Mouse (Mus musculus) c-Kit-positive CD71-positive TER-119-positive erythroid progenitor cells, embryonic 14.5 days (primary cell): Measurements from ENCODE around the gene Tbc1d10a.
"Not testable (repeated sequence)": the region's sequence is repeated elsewhere in the genome, so short reads cannot be mapped to it uniquely, and the experiment has no call there.

Experiments used
- DNase-seq: peaks from one replicate; pipeline ENCODE4 v3.0.0-alpha.2; 2013; ENCODE audit warnings: low spot score

The Tbc1d10a gene

GRCm38 (mm10) chr11:4183511-4183910, 3.1 kb upstream of the Tbc1d10a start:
- no peak for DNase-seq

- DNase-seq, result no peak
These were observed 2.2 kb upstream of the Tbc1d10a start for GRCm38 (mm10) chr11:4184251-4184952.

GRCm38 (mm10) chr11:4185480-4185879, 1.1 kb upstream of the Tbc1d10a start:
- not testable (repeated sequence) for DNase-seq

GRCm38 (mm10) chr11:4187318-4187700, 720 bp downstream of the Tbc1d10a start:
- DNase-seq, result no peak

DNA sequence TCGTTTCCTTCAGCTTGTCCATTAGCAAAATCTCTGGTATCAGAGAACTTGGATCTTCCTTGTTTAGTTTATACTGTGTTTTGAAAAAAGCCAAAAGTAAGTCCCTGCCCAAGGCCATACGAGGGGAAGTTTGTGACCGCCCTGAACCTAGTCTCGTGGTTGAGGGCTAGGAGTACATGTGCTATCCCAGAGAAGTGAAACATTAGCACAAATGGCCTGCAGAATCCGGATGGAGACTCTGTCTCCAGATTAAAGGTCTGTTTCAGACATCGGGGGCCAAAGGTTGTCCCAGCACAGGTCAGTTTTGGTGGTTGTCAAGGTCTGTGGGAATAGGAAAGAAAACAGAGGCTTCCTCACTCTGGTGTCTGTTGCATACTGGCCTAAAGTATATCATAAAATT, 2.6 kb downstream of the Tbc1d10a start:
- DNase-seq, result no peak

DNA sequence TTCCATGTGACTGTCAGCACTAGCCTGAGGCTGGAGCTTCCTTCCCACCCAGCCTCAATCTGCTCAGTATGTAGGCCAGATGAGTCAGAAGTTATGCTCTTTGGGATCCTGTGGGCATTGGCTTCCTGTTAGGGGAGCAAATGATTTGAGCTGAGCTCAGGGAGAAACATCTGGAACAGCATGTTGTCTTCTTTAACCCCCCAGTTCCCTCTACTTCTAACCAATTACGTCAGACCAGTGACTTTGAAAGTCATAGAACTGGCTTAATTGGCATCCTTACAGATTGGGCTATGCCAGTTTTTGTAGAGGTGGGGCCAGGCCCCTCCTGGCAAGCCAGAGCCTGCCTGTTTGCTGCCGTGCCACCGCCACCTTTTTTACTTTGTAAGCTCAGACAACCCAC, 4.1 kb downstream of the Tbc1d10a start:
- DNase-seq, result no peak

DNA sequence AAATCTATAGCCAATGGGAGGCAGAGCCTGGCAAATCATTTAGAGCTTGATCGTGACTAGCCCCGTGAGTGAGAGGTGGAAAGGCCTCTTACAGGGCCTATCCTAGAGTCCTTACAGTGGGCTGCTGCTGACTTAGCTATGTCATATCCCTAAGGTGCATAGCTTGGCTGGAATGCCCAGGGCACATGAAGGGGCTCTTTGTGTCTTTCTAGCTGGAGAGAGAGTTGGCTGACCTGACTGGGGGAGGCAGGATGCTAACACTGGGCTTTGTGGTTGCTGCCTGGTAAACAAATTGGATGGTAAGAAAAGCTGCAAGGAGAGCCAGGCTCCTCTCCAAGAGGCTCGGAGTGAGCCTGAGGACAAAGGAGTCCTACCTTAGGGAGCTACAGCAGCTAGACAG, 6.2 kb downstream of the Tbc1d10a start:
- no peak for DNase-seq

- no peak for DNase-seq
These were observed 6.8 kb downstream of the Tbc1d10a start for GRCm38 (mm10) chr11:4193420-4193819.

GRCm38 (mm10) chr11:4195597-4196031, 9.0 kb downstream of the Tbc1d10a start:
- DNase-seq, result no peak

GRCm38 (mm10) chr11:4196636-4197035, 10.0 kb downstream of the Tbc1d10a start:
- no peak for DNase-seq

GRCm38 (mm10) chr11:4197691-4198090, 11.1 kb downstream of the Tbc1d10a start:
- DNase-seq, result no peak

DNA sequence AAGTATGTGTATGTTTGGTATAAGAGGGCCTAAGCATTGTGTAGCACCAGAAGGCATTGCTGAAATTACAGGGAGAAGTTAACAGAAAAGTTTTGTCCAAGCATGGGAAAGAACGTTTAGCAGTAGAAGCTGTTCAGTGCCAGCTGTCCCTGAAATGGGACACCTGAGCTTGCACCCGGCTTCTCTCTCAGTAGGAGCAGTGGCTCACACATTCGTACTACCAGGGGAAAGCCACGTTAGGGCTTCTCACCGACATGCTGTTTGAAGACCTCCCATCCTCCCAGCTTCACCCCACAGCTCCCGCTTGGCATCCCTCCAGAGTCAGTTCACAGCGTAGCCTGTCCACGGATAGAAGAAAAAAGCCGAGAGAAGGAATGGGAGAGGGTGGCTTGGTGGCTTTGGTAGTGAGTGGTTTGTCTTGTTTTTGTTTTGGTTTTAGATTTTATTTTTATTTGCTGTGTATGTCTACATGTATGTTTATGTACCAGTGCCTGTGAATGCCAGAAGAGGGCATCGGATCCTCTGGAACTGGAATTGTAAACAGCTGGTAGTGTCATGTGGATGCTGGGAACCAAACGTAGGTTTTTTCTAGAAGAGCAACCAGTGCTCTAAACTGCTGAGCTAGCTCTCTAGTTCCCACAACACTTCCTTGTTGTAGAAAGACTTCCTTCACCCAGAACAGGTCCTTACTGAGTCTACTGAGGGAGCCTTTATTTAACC, 15.6 kb downstream of the Tbc1d10a start:
- DNase-seq, result no peak

DNA sequence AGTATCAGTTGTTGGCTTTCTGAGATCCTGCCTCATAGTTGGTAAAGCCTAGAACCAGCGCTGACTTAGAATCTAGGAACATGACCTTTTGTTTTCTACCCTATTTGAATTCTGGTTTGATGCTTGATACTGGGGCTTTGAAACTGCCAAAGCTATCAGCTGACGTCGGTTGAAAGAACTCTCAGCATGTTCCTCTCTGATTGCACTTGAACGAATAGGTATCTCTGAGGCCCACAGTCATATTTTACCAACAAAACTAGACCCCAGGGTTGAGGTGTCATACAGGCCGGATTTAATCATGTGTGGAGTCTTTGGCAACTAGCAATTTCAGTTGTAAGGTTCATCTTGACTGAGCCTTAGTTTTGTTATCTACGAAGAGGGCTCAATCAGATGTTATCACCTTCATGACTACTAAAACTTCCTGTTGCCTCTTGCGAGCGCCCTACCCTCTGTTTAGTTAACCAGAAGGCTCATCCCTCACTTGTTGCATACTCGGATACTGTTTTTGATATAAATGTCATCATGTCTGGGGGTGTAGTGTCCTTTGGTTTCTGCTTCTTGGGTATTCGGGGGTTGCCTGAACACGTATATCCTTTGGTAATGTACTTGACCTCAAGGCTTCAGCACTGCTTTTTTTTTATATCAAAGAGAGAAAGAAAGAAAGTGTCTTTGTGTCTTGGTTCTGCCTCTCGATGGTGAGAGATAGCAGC, 16.6 kb downstream of the Tbc1d10a start:
- DNase-seq, result no peak

GRCm38 (mm10) chr11:4203705-4204074, 17.1 kb downstream of the Tbc1d10a start:
- DNase-seq, result no peak

- no peak for DNase-seq
These were observed 18.6 kb downstream of the Tbc1d10a start for GRCm38 (mm10) chr11:4205097-4205655.

- DNase-seq, result no peak
These were observed 19.4 kb downstream of the Tbc1d10a start for GRCm38 (mm10) chr11:4205951-4206350.

- no peak for DNase-seq
These were observed 20.0 kb downstream of the Tbc1d10a start for GRCm38 (mm10) chr11:4206563-4206962.

GRCm38 (mm10) chr11:4207655-4208054, 21.1 kb downstream of the Tbc1d10a start:
- DNase-seq, result no peak

- DNase-seq, result no peak
These were observed 23.0 kb downstream of the Tbc1d10a start for GRCm38 (mm10) chr11:4209556-4209955.

- DNase-seq, result no peak
These were observed 24.2 kb downstream of the Tbc1d10a start for GRCm38 (mm10) chr11:4210786-4211185.

GRCm38 (mm10) chr11:4213107-4213506, 26.5 kb downstream of the Tbc1d10a start:
- DNase-seq, result no peak

- DNase-seq, result no peak
These were observed 28.0 kb downstream of the Tbc1d10a start for GRCm38 (mm10) chr11:4214572-4214971.

GRCm38 (mm10) chr11:4215061-4215460, 28.5 kb downstream of the Tbc1d10a start:
- no peak for DNase-seq
